Mouse (Mus musculus) kidney, adult 2 months (tissue): Measurements from ENCODE around the gene Cblb.

Experiments used
- CTCF ChIP-seq: fragments of 200-500 bp; conservative IDR thresholded peaks from 2 replicates; pipeline ENCODE4 v1.5.1; 2011; ENCODE audit warnings: low read depth, mild to moderate bottlenecking, control low read depth, low read length, moderate library complexity, mixed read lengths; ENCODE audit not compliant: insufficient read depth, insufficient read length
- POLR2A ChIP-seq: fragments of 200-500 bp; IDR thresholded peaks from one replicate; pipeline ENCODE4 v1.6.1; 2011; ENCODE audit warnings: low read depth, low read length, control low read depth

DNA sequence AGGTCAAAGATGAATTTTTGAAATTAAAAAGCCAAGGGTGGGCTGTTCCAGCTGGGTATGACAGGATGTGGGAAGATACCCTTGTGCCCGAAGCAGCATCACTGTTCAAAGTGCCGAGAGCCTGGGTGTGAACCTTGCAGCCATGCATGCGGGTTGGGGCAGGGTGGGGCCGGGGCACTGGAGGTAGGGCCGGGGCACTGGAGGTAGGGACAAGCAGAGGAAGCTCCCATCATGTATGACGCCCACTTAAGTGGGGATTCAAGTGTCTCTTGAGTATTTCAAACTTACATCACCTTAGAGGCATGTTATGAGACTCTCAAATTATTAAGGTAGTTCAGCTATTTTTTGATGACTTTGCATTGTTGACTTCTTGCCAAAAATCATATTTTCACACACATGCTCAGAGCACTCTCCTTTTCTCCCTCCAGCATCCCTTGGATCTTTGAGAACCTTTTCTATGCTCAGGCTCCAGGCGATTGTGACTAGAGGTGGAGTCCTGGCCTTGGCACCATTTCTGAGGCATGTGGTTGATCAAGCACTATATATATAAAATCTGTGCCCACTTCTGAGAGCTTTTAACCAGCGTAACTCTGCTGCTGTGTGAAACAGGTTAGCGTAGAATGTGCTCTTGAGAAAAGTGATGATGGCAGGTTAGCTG is 55.9 kb downstream of the Cblb start:
- no peak for TF ChIP-seq POLR2A
- no peak for TF ChIP-seq CTCF
